Mouse (Mus musculus): ENCODE results near the gene Laptm4a.

Laptm4a gene

DNA sequence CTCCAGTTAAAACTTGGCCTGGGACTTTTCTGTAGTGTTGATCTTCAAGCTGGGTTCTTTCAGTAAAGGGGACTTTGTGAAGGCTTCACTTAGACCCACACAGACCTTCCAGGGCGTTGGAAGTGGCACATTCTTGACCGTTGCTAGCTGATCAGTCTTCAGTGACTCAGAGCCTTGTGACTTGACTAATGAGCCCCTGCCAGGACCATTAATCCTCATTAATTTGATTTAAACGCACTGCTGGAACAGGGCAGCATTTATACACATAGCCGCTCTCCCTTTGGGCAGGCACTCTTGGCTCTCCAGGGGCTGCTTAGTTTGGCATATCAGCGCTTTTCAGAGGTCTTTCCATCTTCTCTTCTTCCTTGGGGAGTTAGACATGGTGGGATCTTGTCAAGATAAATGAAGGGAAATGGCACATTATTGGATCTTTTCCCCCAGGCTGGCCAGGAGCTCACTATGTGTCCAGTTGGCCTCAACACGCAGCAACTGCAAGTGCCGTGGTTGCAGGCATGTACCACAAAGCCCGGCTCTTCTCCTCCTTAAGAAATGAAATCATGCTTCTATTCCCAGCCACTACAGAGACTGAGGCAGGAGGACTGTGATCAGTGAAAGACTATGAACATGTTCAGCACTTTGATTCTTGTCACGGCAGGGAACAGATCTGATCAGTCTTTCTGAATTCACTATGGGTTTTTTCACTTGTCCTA, 40.3 kb downstream of the Laptm4a start:
- no peak for DNase-seq

DNA sequence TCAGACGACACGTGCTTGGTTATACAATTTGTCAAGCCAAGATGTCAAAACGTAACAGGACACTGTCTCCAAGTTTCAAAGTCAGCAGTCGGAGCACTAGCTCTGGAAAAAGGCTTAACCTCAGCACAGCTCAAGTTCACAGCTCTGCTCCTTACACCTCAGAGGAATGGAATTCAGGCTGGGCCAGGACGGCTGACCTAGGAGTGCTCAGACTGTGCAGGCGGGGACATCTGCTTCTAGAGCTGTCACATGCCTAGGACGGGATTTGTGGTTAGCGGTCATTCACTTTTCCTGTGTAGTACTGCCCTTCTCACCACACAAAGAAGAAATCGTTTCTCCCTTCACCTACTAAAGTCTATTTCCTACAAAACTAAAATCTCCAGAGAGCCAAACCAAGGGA, 48.4 kb downstream of the Laptm4a start:
- no peak for DNase-seq

DNA sequence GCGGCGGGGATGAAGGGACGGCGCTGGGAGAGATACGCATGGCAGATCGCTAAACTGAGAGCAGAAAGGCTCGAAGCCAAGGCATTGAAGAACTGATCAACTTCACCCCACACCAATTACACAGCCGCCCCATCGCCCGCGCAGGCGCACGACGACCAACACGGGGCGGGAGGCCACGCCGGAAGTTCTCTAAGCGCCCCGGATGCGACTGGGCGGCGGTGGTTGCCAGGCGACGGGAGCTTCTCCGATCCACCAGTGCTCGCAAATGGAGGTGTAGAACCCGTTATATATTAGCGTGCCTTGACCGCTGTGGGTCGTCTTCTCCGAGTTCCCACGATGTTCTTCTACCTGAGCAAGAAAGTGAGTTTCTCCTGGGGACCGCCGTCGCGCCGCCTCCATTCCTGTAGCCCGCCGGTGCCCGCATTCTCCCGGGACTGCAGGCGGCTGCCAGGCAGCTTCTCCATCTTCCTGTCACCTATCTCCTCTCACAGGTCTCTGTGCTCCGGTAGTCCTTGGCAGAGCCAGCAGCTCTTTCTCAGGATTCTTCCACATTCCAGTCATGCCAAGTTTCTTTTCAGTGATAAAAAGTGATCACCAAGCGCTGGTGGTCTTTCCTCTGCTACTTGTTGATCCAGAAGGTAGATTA, 52.5 kb downstream of the Laptm4a start, which contains the start of gene Wdr35:
TSS of gene Wdr35 (plus strand) at position 73 of the 646 bp plus-strand sequence.
- DNase-seq = peak; percentile 95

DNA sequence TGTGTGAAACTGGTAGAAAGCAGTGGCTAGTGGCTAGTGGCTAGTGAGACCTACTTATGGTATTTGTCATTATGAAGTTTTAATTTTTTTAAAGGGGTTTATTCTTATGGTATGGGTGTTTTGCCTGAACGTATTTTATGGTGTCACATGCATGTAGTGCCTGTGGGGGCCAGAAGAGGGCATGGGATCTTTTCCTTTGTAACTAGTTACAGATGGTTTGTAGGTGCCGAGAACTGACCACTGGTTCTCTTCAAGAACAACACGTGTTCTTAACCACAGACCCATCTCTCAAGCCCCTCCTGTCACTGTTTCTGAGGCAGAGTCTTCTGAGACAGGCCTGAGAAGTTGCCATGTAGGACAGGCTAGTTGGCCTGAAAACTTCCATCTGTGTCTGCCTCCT, 53.6 kb downstream of the Laptm4a start:
- DNase-seq = no peak

Data from right cerebral cortex, adult 18-20 months (tissue).